Mouse (Mus musculus) mouse trophoblast stem cell (cell line): ENCODE data around the gene Clcn3.

ENCODE experiments used
- in situ Hi-C, 2 experiments: fragments of 300-500 bp; cut with MseI, MboI; formaldehyde crosslinking; loops; 2 replicates in 1 of 2; 3 replicates in 1 of 2; pipeline ENCODE4 v1.15.1; 2025

The Clcn3 gene

GRCm38 (mm10) chr8:60870231-60871193 is 112.6 kb downstream of the Clcn3 start:
- in situ Hi-C loops: no loop called here

DNA sequence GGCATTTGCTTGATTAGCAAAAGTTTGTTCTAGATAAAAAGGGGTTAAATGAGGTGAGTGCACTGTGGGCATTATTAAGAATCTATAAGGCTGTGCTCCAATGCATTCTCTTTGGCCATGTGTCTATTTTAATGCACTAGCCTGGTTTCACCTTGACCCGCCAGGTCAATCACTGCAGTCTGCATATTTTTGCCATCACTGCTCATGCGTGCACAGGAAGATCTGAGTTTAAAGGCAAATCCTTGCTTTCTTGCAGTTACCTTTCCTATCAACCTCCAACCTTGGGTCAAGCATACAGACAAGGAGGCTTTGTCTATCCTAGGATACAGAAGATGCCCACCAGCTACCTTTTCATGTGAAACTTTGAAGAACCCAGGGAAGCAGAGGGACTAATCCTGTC is 113.3 kb downstream of the Clcn3 start:
- in situ Hi-C loops: loop anchor here (5.0 kb wide), 2 partner anchors 242 to 252 kb away; no protein-coding TSS in a partner anchor

DNA sequence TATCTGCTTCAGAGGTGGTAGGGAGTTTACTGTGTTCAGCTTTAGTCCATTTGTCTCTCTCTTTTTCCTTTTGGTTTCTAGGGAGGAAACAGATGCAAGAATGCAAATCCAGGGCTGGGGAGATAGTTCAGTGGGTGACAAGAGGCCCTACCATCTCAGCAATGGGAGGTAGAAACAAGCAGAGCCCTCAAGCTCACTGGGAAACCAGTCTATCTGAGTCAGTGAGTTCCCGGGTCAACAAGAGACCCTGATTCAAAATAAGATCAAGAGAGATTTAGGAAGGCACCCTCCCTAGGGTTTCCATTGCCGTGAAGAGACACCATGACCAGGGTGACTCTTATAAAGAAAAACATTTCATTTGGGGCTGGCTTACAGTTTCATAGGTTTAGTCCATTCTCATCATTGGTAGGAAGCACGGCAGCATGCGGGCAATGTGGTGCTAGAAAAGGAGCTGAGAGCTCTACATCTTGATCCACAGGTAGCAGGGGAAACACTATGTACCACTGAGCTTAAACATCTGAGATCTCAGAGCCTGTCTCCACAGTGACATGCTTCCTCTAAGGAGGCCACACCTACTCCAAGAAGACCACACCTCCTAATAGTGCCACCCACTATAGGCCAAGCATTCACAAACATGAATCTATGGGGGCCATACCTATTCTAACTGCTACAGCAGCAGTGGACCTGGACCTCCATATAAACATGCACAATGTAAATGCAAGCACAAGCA is 114.7 kb downstream of the Clcn3 start:
- in situ Hi-C loops: loop anchor here (5.0 kb wide), 2 partner anchors 241 to 251 kb away; no protein-coding TSS in a partner anchor

GRCm38 (mm10) chr8:60867468-60868115 is 115.5 kb downstream of the Clcn3 start:
- in situ Hi-C loops: loop anchor here (5.0 kb wide), 2 partner anchors 240 to 250 kb away; no protein-coding TSS in a partner anchor

DNA sequence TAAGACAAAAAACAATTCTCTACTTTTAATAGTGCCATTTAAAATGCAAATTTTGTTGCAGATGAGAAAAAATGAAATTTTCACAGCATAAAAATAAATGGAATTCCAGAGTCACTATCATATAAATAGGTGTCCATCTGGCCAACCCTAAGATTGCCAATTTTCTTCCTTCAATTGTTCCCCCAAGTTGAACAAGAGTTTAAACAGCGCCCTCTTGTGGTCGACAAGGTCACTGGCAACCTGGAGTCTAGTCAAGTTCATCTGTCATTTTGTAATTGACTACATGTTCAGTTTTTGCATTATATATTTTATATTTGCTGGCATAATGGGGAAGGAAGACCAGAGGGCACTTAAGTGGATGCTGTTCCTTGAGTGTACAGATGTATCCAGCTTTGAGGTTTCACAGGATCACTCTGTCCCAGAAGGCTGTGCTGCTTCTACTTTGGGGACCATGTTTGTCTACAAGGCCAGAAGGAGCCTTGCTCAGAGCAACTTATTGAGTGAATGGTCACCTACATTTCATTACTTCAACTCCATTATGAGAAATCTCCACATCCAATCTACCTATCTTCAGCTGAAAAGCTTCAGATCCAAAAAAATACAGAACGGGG is 117.5 kb downstream of the Clcn3 start:
- in situ Hi-C loops: loop anchor here (5.0 kb wide), 2 partner anchors 238 to 248 kb away; no protein-coding TSS in a partner anchor

DNA sequence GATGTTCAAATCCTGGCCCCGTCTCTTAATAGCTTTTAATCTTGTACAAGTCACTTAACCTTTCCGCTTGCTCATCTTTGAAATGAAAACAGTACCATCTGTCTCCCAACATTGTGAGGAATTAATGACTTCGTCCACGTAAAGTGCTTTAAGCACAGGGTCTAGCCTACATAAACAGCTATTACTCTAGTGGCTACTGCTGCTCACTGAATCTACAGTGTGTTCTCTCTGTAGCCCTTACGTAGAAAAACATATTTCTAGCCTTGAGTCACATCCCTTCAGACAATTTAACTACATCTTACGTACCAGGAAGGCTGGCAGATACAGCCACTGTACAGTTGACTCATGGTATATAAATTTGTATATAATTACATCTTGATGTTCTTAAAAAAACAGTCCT is 118.2 kb downstream of the Clcn3 start:
- in situ Hi-C loops: loop anchor here (5.0 kb wide), 2 partner anchors 238 to 248 kb away; no protein-coding TSS in a partner anchor

- in situ Hi-C loops: no loop called here
Observed at GRCm38 (mm10) chr8:60861783-60862182, 121.3 kb downstream of the Clcn3 start.

DNA sequence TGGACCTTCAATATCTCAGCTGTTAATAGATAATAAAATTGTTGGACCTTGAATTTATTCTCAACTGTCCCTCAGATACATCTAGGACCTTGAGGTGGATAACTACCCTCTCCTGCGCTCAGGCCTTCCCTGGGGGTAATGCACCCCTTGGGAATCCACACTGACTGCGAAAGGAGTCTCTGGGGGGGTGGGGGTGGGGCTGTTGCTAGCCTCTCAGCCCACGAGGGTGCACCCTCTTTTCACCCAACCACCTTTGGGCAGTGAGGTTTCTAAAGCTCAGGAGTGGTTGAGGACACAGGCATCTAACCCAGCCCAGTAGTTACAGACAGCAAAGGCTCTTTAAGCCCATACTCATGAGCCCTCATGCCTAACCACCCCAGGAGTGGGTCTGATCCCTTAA is 122.4 kb downstream of the Clcn3 start:
- in situ Hi-C loops: no loop called here
